Mouse (Mus musculus): ENCODE data around the gene Idnk.

The Idnk gene

GRCm38 (mm10) chr13:58197211-58197610, 39.8 kb downstream of the Idnk start:
- no peak for DNase-seq

- no peak for DNase-seq
These were observed 40.7 kb downstream of the Idnk start for GRCm38 (mm10) chr13:58197981-58198640.

GRCm38 (mm10) chr13:58201343-58201742, 43.9 kb downstream of the Idnk start:
- no peak for DNase-seq

GRCm38 (mm10) chr13:58201908-58202307, 44.5 kb downstream of the Idnk start:
- DNase-seq = no peak

- no peak for DNase-seq
These were observed 45.5 kb downstream of the Idnk start for GRCm38 (mm10) chr13:58202903-58203302.

GRCm38 (mm10) chr13:58204202-58204601, 46.8 kb downstream of the Idnk start:
- DNase-seq = no peak

GRCm38 (mm10) chr13:58204986-58205385, 47.5 kb downstream of the Idnk start:
- no peak for DNase-seq

GRCm38 (mm10) chr13:58206084-58206483, 48.6 kb downstream of the Idnk start:
- DNase-seq = no peak

- no peak for DNase-seq
These were observed 53.0 kb downstream of the Idnk start for GRCm38 (mm10) chr13:58210441-58210840.

- no peak for DNase-seq
These were observed 55.1 kb downstream of the Idnk start for GRCm38 (mm10) chr13:58212530-58212929.

GRCm38 (mm10) chr13:58213801-58214200, 56.4 kb downstream of the Idnk start:
- no peak for DNase-seq
